Mouse (Mus musculus): ENCODE measurements around the gene Gsk3a.
"Not testable (repeated sequence)": the region's sequence is repeated elsewhere in the genome, so short reads cannot be mapped to it uniquely, and the experiment has no call there.

Gsk3a gene

DNA sequence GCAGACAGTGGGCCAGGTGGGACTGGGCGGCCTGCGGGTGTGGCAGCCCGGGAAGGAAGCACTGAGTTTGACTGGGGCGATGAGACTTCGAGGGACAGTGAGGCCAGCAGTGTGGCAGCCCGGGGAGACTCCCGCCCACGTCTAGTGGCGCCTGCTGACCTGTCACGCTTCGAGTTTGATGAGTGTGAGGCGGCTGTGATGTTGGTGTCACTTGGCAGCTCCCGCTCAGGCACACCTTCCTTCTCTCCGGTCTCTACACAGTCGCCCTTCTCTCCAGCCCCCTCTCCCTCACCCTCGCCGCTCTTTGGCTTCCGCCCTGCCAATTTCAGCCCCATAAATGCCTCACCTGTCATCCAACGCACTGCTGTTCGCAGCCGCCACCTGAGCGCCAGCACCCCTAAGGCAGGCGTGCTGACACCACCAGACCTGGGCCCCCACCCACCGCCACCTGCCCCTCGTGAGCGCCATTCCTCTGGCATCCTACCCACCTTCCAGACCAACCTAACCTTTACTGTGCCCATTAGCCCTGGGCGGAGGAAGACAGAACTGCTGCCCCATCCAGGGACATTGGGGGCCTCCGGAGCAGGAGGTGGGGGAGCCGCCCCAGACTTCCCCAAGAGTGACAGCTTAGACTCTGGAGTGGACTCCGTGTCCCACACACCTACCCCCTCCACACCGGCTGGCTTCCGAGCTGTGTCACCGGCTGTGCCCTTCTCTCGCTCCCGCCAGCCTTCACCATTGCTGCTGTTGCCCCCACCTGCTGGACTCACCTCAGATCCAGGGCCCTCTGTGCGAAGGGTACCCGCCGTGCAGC is 35.0 kb upstream of the Gsk3a start:
- DNase-seq = peak; percentile 65

- DNase-seq = peak; percentile 54
Observed at GRCm38 (mm10) chr7:25271651-25272444, 34.2 kb upstream of the Gsk3a start.

DNA sequence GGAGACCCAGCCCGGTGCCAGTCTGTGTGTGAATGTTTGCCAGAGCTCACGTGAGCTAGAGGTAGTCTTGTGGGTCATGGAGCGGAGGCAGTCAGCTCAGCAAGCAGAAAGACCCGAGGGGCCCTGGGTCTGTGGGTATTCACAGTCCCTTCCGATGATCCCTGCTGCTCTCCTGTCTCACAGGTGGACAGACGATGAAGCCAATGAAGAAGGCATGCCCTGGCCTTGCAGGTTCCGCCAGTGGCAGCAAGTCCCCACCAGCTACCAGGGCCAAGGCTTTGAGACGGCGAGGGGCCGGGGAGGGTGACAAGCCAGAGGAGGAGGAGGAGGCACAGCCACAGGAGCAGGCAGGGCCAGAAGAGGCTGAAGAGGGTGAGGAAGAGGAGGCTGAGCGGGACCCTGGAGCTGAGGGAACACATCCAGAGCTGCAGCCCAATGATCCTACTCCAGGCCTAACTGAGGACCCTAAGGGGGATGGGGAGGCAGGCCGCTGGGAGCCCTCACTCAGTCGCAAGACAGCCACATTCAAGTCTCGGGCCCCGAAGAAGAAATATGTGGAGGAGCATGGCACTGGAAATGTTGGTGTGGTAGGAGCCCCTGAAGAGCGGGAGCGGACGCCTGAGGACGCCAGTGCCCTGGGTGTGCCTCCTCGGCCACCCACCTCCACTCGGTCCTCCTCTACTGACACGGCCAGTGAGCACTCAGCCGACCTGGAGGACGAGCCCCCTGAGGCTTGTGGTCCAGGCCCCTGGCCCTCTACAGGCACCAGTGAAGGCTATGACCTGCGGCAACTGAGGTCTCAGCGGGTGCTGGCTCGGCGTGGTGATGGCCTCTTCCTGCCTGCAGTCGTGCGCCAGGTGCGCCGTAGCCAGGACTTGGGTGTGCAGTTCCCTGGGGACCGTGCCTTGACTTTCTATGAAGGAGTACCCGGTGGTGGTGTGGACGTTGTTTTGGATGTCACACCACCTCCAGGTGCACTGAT is 33.3 kb upstream of the Gsk3a start:
- DNase-seq = peak; percentile 63

DNA sequence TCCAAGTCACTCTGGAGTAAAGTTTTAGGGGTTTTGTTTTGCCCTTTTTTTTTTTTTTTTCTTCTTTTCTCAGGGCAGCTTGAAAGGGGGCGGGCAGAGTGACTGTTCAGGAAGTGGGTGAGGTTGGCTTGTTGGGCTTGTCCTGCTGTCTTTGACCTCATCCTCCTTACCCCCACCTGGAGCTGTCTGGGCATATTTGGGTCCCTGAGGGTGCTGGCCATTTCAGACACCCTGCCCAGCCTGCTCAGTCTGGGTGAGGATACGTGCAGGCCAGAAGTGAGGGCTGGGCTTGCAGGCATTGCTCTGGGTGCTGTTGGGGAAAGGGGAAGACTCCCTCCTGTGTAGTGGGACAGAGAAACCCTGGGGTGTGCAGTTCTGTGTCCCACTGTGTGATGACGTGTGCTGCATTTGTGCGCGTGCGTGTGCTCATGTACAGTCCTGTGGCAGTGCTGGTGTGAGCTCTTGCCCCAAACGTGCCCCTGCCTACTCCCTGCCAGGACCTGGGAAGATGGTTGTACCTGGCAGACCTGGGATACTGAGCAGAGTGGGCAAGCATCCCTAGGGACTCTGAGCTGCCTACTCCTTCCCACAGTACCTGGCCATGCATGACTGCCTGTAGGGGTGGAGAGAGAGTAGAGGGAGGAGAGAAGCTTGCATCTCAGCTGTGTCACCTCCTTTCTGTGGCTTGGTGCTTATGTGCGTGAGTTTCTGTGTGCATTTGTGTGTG is 32.1 kb upstream of the Gsk3a start:
- peak; percentile 71 for DNase-seq

GRCm38 (mm10) chr7:25269029-25269428 is 31.4 kb upstream of the Gsk3a start:
- peak; percentile 64 for DNase-seq

GRCm38 (mm10) chr7:25268588-25268987 is 30.9 kb upstream of the Gsk3a start:
- DNase-seq = no peak

GRCm38 (mm10) chr7:25267751-25268463 is 30.3 kb upstream of the Gsk3a start:
- peak; percentile 100 for DNase-seq

- DNase-seq = peak; percentile 99
Observed at GRCm38 (mm10) chr7:25267301-25267750, 29.7 kb upstream of the Gsk3a start, which contains the start of gene Cic. TSS of gene Cic (plus strand) at chr7:25267704.

GRCm38 (mm10) chr7:25266180-25266962 is 28.7 kb upstream of the Gsk3a start:
- DNase-seq = peak; percentile 62

DNA sequence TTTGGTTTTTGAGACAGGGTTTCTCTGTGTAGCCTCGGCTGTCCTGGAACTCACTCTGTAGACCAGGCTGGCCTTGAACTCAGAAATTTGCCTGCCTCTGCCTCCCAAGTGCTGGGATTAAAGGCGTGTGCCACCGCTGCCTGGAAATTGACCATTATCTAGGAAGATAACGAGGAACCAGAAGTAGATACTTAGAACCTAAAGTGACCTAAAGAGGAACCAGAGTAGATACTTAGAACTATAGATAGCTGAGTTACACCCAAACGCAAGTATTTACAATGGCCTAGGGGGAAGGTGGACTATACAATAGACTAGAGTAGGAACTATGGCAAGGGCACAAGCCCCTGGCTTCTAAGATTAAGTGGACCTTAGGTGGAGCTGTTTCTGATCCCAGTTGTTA is 28.1 kb upstream of the Gsk3a start:
- DNase-seq = not testable (repeated sequence)

- DNase-seq = no peak
Observed at GRCm38 (mm10) chr7:25263968-25264870, 26.6 kb upstream of the Gsk3a start.

- DNase-seq = no peak
Observed at GRCm38 (mm10) chr7:25261896-25262295, 24.2 kb upstream of the Gsk3a start.

- no peak for DNase-seq
Observed at GRCm38 (mm10) chr7:25251822-25252221, 14.2 kb upstream of the Gsk3a start.

DNA sequence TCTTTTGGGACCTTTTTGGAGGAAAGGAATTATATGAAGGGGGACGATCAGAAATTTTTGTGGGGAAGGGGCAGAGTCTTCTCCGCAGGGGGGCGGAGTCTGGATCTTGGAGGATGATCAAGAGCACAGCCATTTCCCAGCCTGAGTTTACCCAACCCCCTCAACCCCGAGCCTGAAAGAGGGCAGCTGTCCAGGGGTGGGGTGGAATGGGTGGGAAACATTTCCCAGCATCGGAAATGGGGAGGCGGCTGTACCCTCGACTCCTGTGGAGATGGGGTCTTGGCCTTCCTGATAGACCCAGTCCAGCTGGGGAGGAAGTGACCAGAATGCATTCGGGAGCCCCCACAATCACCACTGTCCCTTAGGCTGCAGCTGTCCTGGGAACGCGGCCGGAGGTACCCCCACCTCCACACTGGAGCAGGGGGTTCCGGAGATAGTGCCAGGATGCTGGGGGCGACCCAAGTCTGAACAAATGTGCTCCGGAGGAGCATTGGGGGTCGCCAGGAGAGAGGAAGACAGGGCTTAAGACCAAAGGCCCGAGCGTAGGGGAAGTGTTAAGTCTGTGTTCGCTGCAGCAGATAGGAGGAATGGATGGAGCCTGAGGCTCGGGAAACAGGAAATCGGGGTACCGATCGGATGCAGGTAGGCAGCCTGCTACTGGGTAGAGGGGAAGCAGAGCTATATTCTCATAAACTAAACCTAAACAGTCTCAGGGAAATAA is 13.6 kb upstream of the Gsk3a start:
- peak; percentile 76 for DNase-seq

- DNase-seq = peak; percentile 91
Observed at GRCm38 (mm10) chr7:25250141-25250972, 12.7 kb upstream of the Gsk3a start, which contains the start of gene Erf. TSS of gene Erf (minus strand) at chr7:25250761.

DNA sequence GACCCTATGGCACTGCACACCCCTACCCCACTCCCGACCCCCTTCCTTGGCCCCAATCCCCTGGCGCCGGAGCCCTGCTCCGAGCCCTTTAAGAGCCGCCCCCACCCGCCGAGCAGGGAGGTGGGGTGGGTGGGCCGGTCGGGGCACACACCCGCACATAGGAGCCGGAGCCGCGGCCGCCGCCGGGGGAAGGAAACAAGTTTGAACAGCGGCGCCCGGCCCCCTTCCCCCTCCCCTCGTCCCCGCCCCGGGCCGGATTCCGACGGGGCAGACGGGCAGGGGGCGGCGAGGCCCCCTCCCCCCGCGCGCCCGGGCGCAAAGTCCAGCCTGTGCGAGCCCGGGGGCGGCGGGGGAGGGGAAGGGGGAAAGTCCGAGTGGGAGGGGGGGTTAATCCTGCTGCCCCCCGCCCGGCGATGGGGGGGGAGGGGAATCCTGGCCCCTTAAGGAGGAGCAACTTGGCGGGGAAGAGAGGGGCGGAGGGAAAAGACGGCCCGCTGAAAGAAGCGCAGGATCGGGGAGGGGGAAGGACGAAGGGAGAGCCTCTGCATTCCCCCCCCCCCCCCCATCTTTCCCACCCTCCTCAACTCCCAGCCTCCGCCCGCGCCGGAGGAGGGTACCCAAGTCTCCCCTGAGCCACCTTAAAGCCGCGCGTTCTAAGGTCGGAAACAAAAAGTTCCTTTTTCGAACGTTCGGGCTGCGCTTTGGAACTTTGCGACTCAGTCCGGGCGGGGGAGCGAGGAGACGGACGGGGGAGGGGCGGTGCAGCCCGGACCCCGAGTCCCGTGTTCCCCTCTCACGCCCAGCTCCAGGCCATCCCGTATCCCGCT is 11.9 kb upstream of the Gsk3a start:
- peak; percentile 79 for DNase-seq
